Mouse (Mus musculus): ENCODE measurements around the gene Trim16.

- TF ChIP-seq CTCF (IDR thresholded peaks at IDR 0.05; ENCODE audit: control insufficient read depth, insufficient read depth, insufficient replicate concordance, low read depth, low read length) = no peak
- TF ChIP-seq POLR2A (IDR thresholded peaks at IDR 0.05; ENCODE audit: control insufficient read depth, low read depth, low read length) = no peak
These were observed 49.2 kb downstream of the Trim16 start for GRCm38 (mm10) chr11:62869201-62869600.

All from testis, adult 2 months (tissue).